Comparison of ENCODE assay signal across 9 mouse cellular contexts in genomic region chr17:43359826-43360619, GRCm38 (mm10). TPM values are rescaled to one million over a fixed set of nuclear protein-coding genes. Genes with fewer than 3 reads are reported as not detected.
A peak's percentile ranks its signal among the peaks of the same experiment; 100 is the strongest.
DNase-seq lines count a peak whose midpoint lies in the region; ATAC-seq and TF ChIP-seq lines count a peak whose summit lies in the region.
"Had no signal": no experiment of that assay in that cellular context is flagged by ENCODE, and none has a peak within 500 bp of the region (broad histone marks: within the 10 kb centered on the region; RNA-seq: fewer than 3 reads in every experiment).

TSS of gene Adgrf5 (plus strand) at chr17:43360451.

- H3K4me3 ChIP-seq in heart, embryonic 10.5 days = peak within 1 kb of the TSS; percentile 46
- H3K4me3 ChIP-seq in kidney, embryonic 15.5 days (replicated peaks) = peak within 1 kb of the TSS; percentile 39
- H3K4me3 ChIP-seq in liver, embryonic 16.5 days (ENCODE audit: low read depth, low read length) = peak within 1 kb of the TSS; percentile 25; the same call in 1 of the 2 replicates
- H3K4me3 ChIP-seq in stomach, embryonic 15.5 days (replicated peaks) = peak within 1 kb of the TSS; percentile 22
- H3K4me3 ChIP-seq in thymus, adult 2 months (ENCODE audit: control insufficient read depth, insufficient read depth, low read length) = no peak within 1 kb of the TSS
- H3K4me3 ChIP-seq: myocyte had no signal

- no peak for TF ChIP-seq CTCF in thymus, adult 2 months (IDR thresholded peaks at IDR 0.05; ENCODE audit: borderline replicate concordance, control insufficient read depth, extremely low read depth, insufficient read depth, low read length, poor library complexity)

- H3K9me3 ChIP-seq in heart, embryonic 10.5 days = no peaks in the 10 kb centered on the region
- no peaks in the 10 kb centered on the region for H3K9me3 ChIP-seq in kidney, embryonic 15.5 days (replicated peaks)
- no peaks in the 10 kb centered on the region for H3K9me3 ChIP-seq in liver, embryonic 16.5 days (replicated peaks; ENCODE audit: control insufficient read depth, low read length)
- no peaks in the 10 kb centered on the region for H3K9me3 ChIP-seq in stomach, embryonic 15.5 days

- peaks cover 43% of the 10 kb centered on the region for H3K4me1 ChIP-seq in heart, embryonic 10.5 days
- peaks cover 51% of the 10 kb centered on the region for H3K4me1 ChIP-seq in kidney, embryonic 15.5 days
- no peaks in the 10 kb centered on the region for H3K4me1 ChIP-seq in liver, embryonic 16.5 days (ENCODE audit: control insufficient read depth, low read depth, low read length)
- H3K4me1 ChIP-seq in stomach, embryonic 15.5 days = peaks cover 5% of the 10 kb centered on the region
- H3K4me1 ChIP-seq in thymus, adult 2 months (replicated peaks; ENCODE audit: control insufficient read depth, insufficient read depth, low read length) = no peaks in the 10 kb centered on the region

- WGBS in heart, embryonic 10.5 days = 47% methylated on average over 16 of the region's 16 CpGs
- WGBS in kidney, embryonic 15.5 days = 23% methylated on average over 16 of the region's 16 CpGs
- WGBS in liver, embryonic 16.5 days (ENCODE audit: insufficient replicate concordance) = 13% methylated on average over 16 of the region's 16 CpGs
- 27% methylated on average over 16 of the region's 16 CpGs for WGBS in stomach, embryonic 15.5 days
- WGBS in thymus, adult 2 months = 16% methylated on average over 16 of the region's 16 CpGs

- H3K36me3 ChIP-seq in heart, embryonic 10.5 days = no peaks in the 10 kb centered on the region
- no peaks in the 10 kb centered on the region for H3K36me3 ChIP-seq in kidney, embryonic 15.5 days
- H3K36me3 ChIP-seq in liver, embryonic 16.5 days (ENCODE audit: control insufficient read depth, insufficient read depth) = no peaks in the 10 kb centered on the region
- H3K36me3 ChIP-seq in stomach, embryonic 15.5 days = no peaks in the 10 kb centered on the region
- no peaks in the 10 kb centered on the region for H3K36me3 ChIP-seq in thymus, adult 2 months (ENCODE audit: control insufficient read depth, insufficient read depth, low read length)

- 0 out of 2 replicates have a peak, but pooled peaks cover 5% of the 10 kb centered on the region for H3K27me3 ChIP-seq in heart, embryonic 10.5 days (ENCODE audit: insufficient read depth, poor library complexity, severe bottlenecking)
- H3K27me3 ChIP-seq in kidney, embryonic 15.5 days = no peaks in the 10 kb centered on the region
- H3K27me3 ChIP-seq in liver, embryonic 16.5 days (ENCODE audit: control insufficient read depth, insufficient read depth, low read depth, low read length) = peaks cover 22% of the 10 kb centered on the region
- no peaks in the 10 kb centered on the region for H3K27me3 ChIP-seq in stomach, embryonic 15.5 days (replicated peaks)
- H3K27me3 ChIP-seq in thymus, adult 2 months (ENCODE audit: control insufficient read depth, insufficient read depth, low read length) = no peaks in the 10 kb centered on the region

- ATAC-seq in kidney, embryonic 15.5 days (replicated peaks; ENCODE audit: low FRiP score) = peak; percentile 81
- ATAC-seq in liver, embryonic 16.5 days (ENCODE audit: low read depth) = 0 out of 2 replicates have a peak, but pooled peaks have one; percentile 30
- ATAC-seq in stomach, embryonic 15.5 days (ENCODE audit: insufficient read depth, low FRiP score, low read depth) = no peak; the same call in 1 of the 2 replicates
- no peak for ATAC-seq in frontal cortex, adult (ENCODE audit: low TSS enrichment)

- H3K9ac ChIP-seq in kidney, embryonic 15.5 days = peak within 1 kb of the TSS; percentile 26; the same call in 1 of the 2 replicates
- H3K9ac ChIP-seq in liver, embryonic 16.5 days (ENCODE audit: low read depth, low read length) = no peak within 1 kb of the TSS
- H3K9ac ChIP-seq in stomach, embryonic 15.5 days = no peak within 1 kb of the TSS

- peak; percentile 7 for DNase-seq in urinary bladder, postnatal 14 days (ENCODE audit: low spot score)
- no peak for DNase-seq in urinary bladder, postnatal 10 days (ENCODE audit: low spot score)
- DNase-seq in heart, embryonic 10.5 days (ENCODE audit: low spot score) = no peak
- no peak for DNase-seq in thymus, adult 2 months

- no peak for TF ChIP-seq POLR2A in thymus, adult 2 months (IDR thresholded peaks at IDR 0.05; ENCODE audit: control insufficient read depth, extremely low read depth, insufficient read depth, low read length, poor library complexity)

- H3K27ac ChIP-seq in heart, embryonic 10.5 days = peak within 1 kb of the TSS; percentile 49; the same call in 1 of the 2 replicates
- H3K27ac ChIP-seq in kidney, embryonic 15.5 days = peak within 1 kb of the TSS; percentile 84
- H3K27ac ChIP-seq in liver, embryonic 16.5 days (ENCODE audit: low read length) = no peak within 1 kb of the TSS
- H3K27ac ChIP-seq in stomach, embryonic 15.5 days = 0 out of 2 replicates have a peak within 1 kb of the TSS, but pooled peaks have one; percentile 14
- H3K27ac ChIP-seq in thymus, adult 2 months (ENCODE audit: control insufficient read depth, insufficient read depth, low read length) = no peak within 1 kb of the TSS

- H3K4me2 ChIP-seq in kidney, embryonic 15.5 days = peak within 1 kb of the TSS; percentile 55
- H3K4me2 ChIP-seq in liver, embryonic 16.5 days (ENCODE audit: low read depth, low read length) = peak within 1 kb of the TSS; percentile 22
- H3K4me2 ChIP-seq in stomach, embryonic 15.5 days = peak within 1 kb of the TSS; percentile 40

RNA-seq across cellular contexts. Expression of gene Adgrf5, which starts in this region (rescaled TPM):
- 12.6 and 19.4 TPM in 2 replicates for polyA plus RNA-seq in heart, embryonic 10.5 days (2016; fragmentation: Nextera tagmentation; extraction: Ambion mirVana)
- 21.6 and 21.8 TPM in 2 replicates for polyA plus RNA-seq in kidney, embryonic 15.5 days (2015; fragmentation: Nextera tagmentation; extraction: Ambion mirVana)
- polyA plus RNA-seq in liver, embryonic 16.5 days (2015; fragmentation: Nextera tagmentation; extraction: Ambion mirVana) = 3.7 and 3.8 TPM in 2 replicates
- 10.1 and 12.3 TPM in 2 replicates for polyA plus RNA-seq in stomach, embryonic 15.5 days (2015; fragmentation: Nextera tagmentation; extraction: Ambion mirVana)
- 4.5 and 5.7 TPM in 2 replicates for polyA plus RNA-seq in thymus, adult 2 months (2012; rRNA removed)

Comparison
In these comparisons a context has a peak if more than half of its experiments do, and no peak if none do; other contexts are left out.
1. H3K27ac ChIP-seq: peak in heart, embryonic 10.5 days (single experiment), kidney, embryonic 15.5 days (single experiment) and stomach, embryonic 15.5 days (single experiment); none in liver, embryonic 16.5 days (single experiment) and thymus, adult 2 months (single experiment).
2. ATAC-seq: peak in kidney, embryonic 15.5 days (single experiment) and liver, embryonic 16.5 days (single experiment); none in stomach, embryonic 15.5 days (single experiment) and frontal cortex, adult (single experiment).
3. Peak in every context shown above with its lines, with median percentiles within 50 percentile points of each other: H3K4me2 ChIP-seq.